8 mouse cellular contexts compared by ENCODE assay signal in genomic region chr1:135719486-135719885, GRCm38 (mm10). TPM values are rescaled to one million over a fixed set of nuclear protein-coding genes. Genes with fewer than 3 reads are reported as not detected.
A peak's percentile ranks its signal among the peaks of the same experiment; 100 is the strongest.
DNase-seq lines count a peak whose midpoint lies in the region; ATAC-seq and TF ChIP-seq lines count a peak whose summit lies in the region.

No protein-coding gene starts in this region.

- ATAC-seq in forebrain, embryonic 14.5 days, result peak; percentile 72
- ATAC-seq in lung, postnatal 0 days, result peak; percentile 79

- DNase-seq in ES-E14 (ENCODE audit: low read depth, low spot score), result peak; percentile 91
- DNase-seq in adrenal gland, postnatal 10 days, result peak; percentile 81
- DNase-seq in forebrain, embryonic 14.5 days (ENCODE audit: low spot score), result peak; percentile 83
- peak; percentile 74 to 77 for DNase-seq in heart, postnatal 36 days
- DNase-seq in kidney, postnatal 4 days, result peak; percentile 75 to 85
- peak; percentile 88 for DNase-seq in lung, postnatal 0 days (ENCODE audit: low spot score)
- peak; percentile 41 for DNase-seq in retina, adult 2 months (ENCODE audit: low read depth, low spot score)
- DNase-seq in yolk sac, embryonic 10.5 days (ENCODE audit: low spot score), result peak; percentile 68

- no peak overlapping the region for H3K27ac ChIP-seq in ES-E14 (ENCODE audit: insufficient read depth, low read depth, low read length, poor library complexity, severe bottlenecking)
- H3K27ac ChIP-seq in forebrain, embryonic 14.5 days (ENCODE audit: low read depth, low read length), result no peak overlapping the region
- no peak overlapping the region for H3K27ac ChIP-seq in lung, postnatal 0 days (ENCODE audit: low read length)

- no peaks in the 10 kb centered on the region for H3K9me3 ChIP-seq in ES-E14 (ENCODE audit: control insufficient read depth, insufficient read depth, low read depth, low read length)
- H3K9me3 ChIP-seq in forebrain, embryonic 14.5 days (replicated peaks; ENCODE audit: control insufficient read depth, low read length), result no peaks in the 10 kb centered on the region
- no peaks in the 10 kb centered on the region for H3K9me3 ChIP-seq in lung, postnatal 0 days (ENCODE audit: low read length)

- 19% methylated on average over 9 of the region's 9 CpGs for WGBS in forebrain, embryonic 14.5 days
- 15% methylated on average over 9 of the region's 9 CpGs for WGBS in lung, postnatal 0 days

- peak; percentile 86 for TF ChIP-seq CTCF in lung, postnatal 0 days (IDR thresholded peaks at IDR 0.05)

- H3K4me1 ChIP-seq in ES-E14 (ENCODE audit: control insufficient read depth in 2 of 2, insufficient read depth in 2 of 2, low read length in 2 of 2, poor library complexity in 1 of 2), result peaks cover 4 to 10% of the 10 kb centered on the region in 2 experiments
- no peaks in the 10 kb centered on the region for H3K4me1 ChIP-seq in forebrain, embryonic 14.5 days (ENCODE audit: control insufficient read depth, insufficient read depth, low read length)
- H3K4me1 ChIP-seq in lung, postnatal 0 days (ENCODE audit: insufficient read depth, low read depth, low read length), result peaks cover 7% of the 10 kb centered on the region; the same call in 1 of the 2 replicates

- in situ Hi-C loops in ES-E14 (cut with MboI; ENCODE audit: low sequenced_read_pairs in 2 of 2, unreplicated experiment in 2 of 2), result no loop called here

- intact Hi-C loops in heart, postnatal 36 days (cut with DNase I), result loop anchor here (1.0 to 10.0 kb wide), 3 partner anchors 34 to 225 kb away; no protein-coding TSS in a partner anchor

- peak; percentile 69 for TF ChIP-seq EP300 in lung, postnatal 0 days (IDR thresholded peaks at IDR 0.05)

- no peak overlapping the region; the same call in 1 of the 2 replicates for H3K9ac ChIP-seq in ES-E14 (ENCODE audit: insufficient read depth, low read depth, low read length, poor library complexity, severe bottlenecking)
- no peak overlapping the region for H3K9ac ChIP-seq in forebrain, embryonic 14.5 days (ENCODE audit: low read length)
- no peak overlapping the region for H3K9ac ChIP-seq in lung, postnatal 0 days (replicated peaks; ENCODE audit: low read depth)

- no peak overlapping the region for H3K4me3 ChIP-seq in ES-E14 (ENCODE audit: insufficient read depth in 1 of 2, low read depth in 1 of 2, low read length in 2 of 2, poor library complexity in 1 of 2, severe bottlenecking in 1 of 2)
- no peak overlapping the region for H3K4me3 ChIP-seq in forebrain, embryonic 14.5 days (ENCODE audit: low read depth, low read length)
- H3K4me3 ChIP-seq in lung, postnatal 0 days (ENCODE audit: low read depth, low read length), result no peak overlapping the region

- H3K36me3 ChIP-seq in ES-E14 (ENCODE audit: control insufficient read depth, insufficient read depth, low read length, poor library complexity, severe bottlenecking), result no peaks in the 10 kb centered on the region
- no peaks in the 10 kb centered on the region for H3K36me3 ChIP-seq in forebrain, embryonic 14.5 days (ENCODE audit: control insufficient read depth, insufficient read depth, low read length)
- no peaks in the 10 kb centered on the region for H3K36me3 ChIP-seq in lung, postnatal 0 days (ENCODE audit: insufficient read depth, low read length)

- no peaks in the 10 kb centered on the region for H3K27me3 ChIP-seq in forebrain, embryonic 14.5 days (replicated peaks; ENCODE audit: control insufficient read depth, insufficient read depth, low read length)
- no peaks in the 10 kb centered on the region for H3K27me3 ChIP-seq in lung, postnatal 0 days (replicated peaks; ENCODE audit: insufficient read depth, low read length)

- no peak overlapping the region for H3K4me2 ChIP-seq in forebrain, embryonic 14.5 days (ENCODE audit: low read length)
- H3K4me2 ChIP-seq in lung, postnatal 0 days (replicated peaks; ENCODE audit: low read depth, low read length), result no peak overlapping the region

TF ChIP-seq in ES-E14, 5 proteins besides CTCF, POLR2A, EP300 and RAD21:
- TF ChIP-seq ZC3H11A (IDR thresholded peaks at IDR 0.05; ENCODE audit: borderline replicate concordance, low read depth, low read length), result peak; percentile 76; the same call in 1 of the 2 replicates
- TF ChIP-seq HCFC1 (IDR thresholded peaks at IDR 0.05; ENCODE audit: borderline replicate concordance, insufficient read depth, low read length), result no peak; the same call in 1 of the 2 replicates
- no peak for TF ChIP-seq MAFK (IDR thresholded peaks at IDR 0.05; ENCODE audit: insufficient read depth, low read depth, low read length)
- TF ChIP-seq ZNF384 (IDR thresholded peaks at IDR 0.05; ENCODE audit: low read depth, low read length), result no peak

RNA-seq across cellular contexts. Expression of gene Csrp1, which starts 0.4 kb away (rescaled TPM):
- 91.6 and 131 TPM in 2 replicates for total RNA-seq in ES-E14 (2012; rRNA removed)
- total RNA-seq in adrenal gland, postnatal 10 days (2021), result 10 to 100 TPM; 94.9 to 97.9 TPM
- 22.3 and 24.9 TPM in 2 replicates for polyA plus RNA-seq in forebrain, embryonic 14.5 days (2014; fragmentation: Nextera tagmentation; extraction: Ambion mirVana)
- total RNA-seq in heart, postnatal 36 days (2021), result 10 to 100 TPM; 46.5 to 52.8 TPM
- polyA plus RNA-seq in lung, postnatal 0 days (2015; fragmentation: Nextera tagmentation; extraction: Ambion mirVana), result 449 and 545 TPM in 2 replicates

RNA-seq across cellular contexts. Expression of gene Phlda3, which starts 46.4 kb away (rescaled TPM):
- 51.1 and 70.7 TPM in 2 replicates for total RNA-seq in ES-E14 (2012; rRNA removed)
- total RNA-seq in adrenal gland, postnatal 10 days (2021), result 10 to 100 TPM; 42.9 to 82.7 TPM
- polyA plus RNA-seq in forebrain, embryonic 14.5 days (2014; fragmentation: Nextera tagmentation; extraction: Ambion mirVana), result 16.4 and 17.4 TPM in 2 replicates
- total RNA-seq in heart, postnatal 36 days (2021), result 10 to 100 TPM in 1 of 2 experiments, 1 to 10 TPM in 1; 9.7 to 13.3 TPM
- polyA plus RNA-seq in lung, postnatal 0 days (2015; fragmentation: Nextera tagmentation; extraction: Ambion mirVana), result 80.7 and 82.0 TPM in 2 replicates

RNA-seq across cellular contexts. Expression of gene Tnni1, which starts 59.7 kb away (rescaled TPM):
- total RNA-seq in ES-E14 (2012; rRNA removed), result 1.1 and 1.6 TPM in 2 replicates
- total RNA-seq in adrenal gland, postnatal 10 days (2021), result 10 to 100 TPM in 1 of 2 experiments, 1 to 10 TPM in 1; 7.7 to 41.7 TPM
- polyA plus RNA-seq in forebrain, embryonic 14.5 days (2014; fragmentation: Nextera tagmentation; extraction: Ambion mirVana), result 0.39 TPM in 1 of 2 replicates, not detected in the other
- 1 to 10 TPM; 1.0 to 1.4 TPM for total RNA-seq in heart, postnatal 36 days (2021)
- 26.1 and 31.2 TPM in 2 replicates for polyA plus RNA-seq in lung, postnatal 0 days (2015; fragmentation: Nextera tagmentation; extraction: Ambion mirVana)

Comparison
In these comparisons a context has a peak if more than half of its experiments do, and no peak if none do; other contexts are left out.
1. DNase-seq: peak in every context shown above with its lines; median percentile 91 in ES-E14; 88 in lung, postnatal 0 days; 83 in forebrain, embryonic 14.5 days; 81 in adrenal gland, postnatal 10 days; 80 in kidney, postnatal 4 days; 76 in heart, postnatal 36 days; 68 in yolk sac, embryonic 10.5 days; 41 in retina, adult 2 months.